Mouse (Mus musculus): ENCODE data around the gene Ccdc157. TPM values are rescaled to one million over a fixed set of nuclear protein-coding genes. Genes with fewer than 3 reads are reported as not detected.

Ccdc157 gene
- polyA plus RNA-seq (2015; fragmentation: Nextera tagmentation; extraction: Ambion mirVana) = 9.1 and 10.9 TPM in 2 replicates

GRCm38 (mm10) chr11:4159808-4160708 lies at the start of gene Ccdc157, which contains the start of gene Sf3a1:
Gene Ccdc157 (minus strand): TSS chr11:4160293.
Gene Sf3a1 (plus strand): TSS chr11:4160350.
- ATAC-seq = peak; percentile 97
- peak within 1 kb of the TSS; percentile 78 for H3K4me2 ChIP-seq (ENCODE audit: low read length)
- H3K36me3 ChIP-seq (ENCODE audit: control insufficient read depth, insufficient read depth, low read length) = peaks cover 3% of the 10 kb centered on the region; the same call in 1 of the 2 replicates
- WGBS = 1% methylated on average over 53 of the region's 54 CpGs
- H3K27ac ChIP-seq (ENCODE audit: low read length) = peak within 1 kb of the TSS; percentile 92
- H3K4me1 ChIP-seq (ENCODE audit: control insufficient read depth, insufficient read depth, low read length) = peaks cover 32% of the 10 kb centered on the region
- H3K9ac ChIP-seq (ENCODE audit: low read depth, low read length) = peak within 1 kb of the TSS; percentile 83
- no peaks in the 10 kb centered on the region for H3K9me3 ChIP-seq (replicated peaks; ENCODE audit: control insufficient read depth, low read length, poor library complexity, severe bottlenecking)
- peak within 1 kb of the TSS; percentile 69 for H3K4me3 ChIP-seq (ENCODE audit: low read depth, low read length)
- H3K27me3 ChIP-seq (ENCODE audit: control insufficient read depth, insufficient read depth, low read depth, low read length) = no peaks in the 10 kb centered on the region

GRCm38 (mm10) chr11:4209556-4209955 lies 49.5 kb upstream of the Ccdc157 start:
- peaks cover 33% of the 10 kb centered on the region; the same call in 1 of the 2 replicates for H3K36me3 ChIP-seq (ENCODE audit: control insufficient read depth, insufficient read depth, low read length)
- H3K27ac ChIP-seq (ENCODE audit: low read length) = no peak overlapping the region
- H3K4me2 ChIP-seq (ENCODE audit: low read length) = no peak overlapping the region
- H3K9ac ChIP-seq (ENCODE audit: low read depth, low read length) = no peak overlapping the region
- no peaks in the 10 kb centered on the region for H3K4me1 ChIP-seq (ENCODE audit: control insufficient read depth, insufficient read depth, low read length)
- H3K27me3 ChIP-seq (ENCODE audit: control insufficient read depth, insufficient read depth, low read depth, low read length) = no peaks in the 10 kb centered on the region
- 84% methylated on average over 5 of the region's 5 CpGs for WGBS
- ATAC-seq = no peak
- no peak overlapping the region for H3K4me3 ChIP-seq (ENCODE audit: low read depth, low read length)
- no peaks in the 10 kb centered on the region for H3K9me3 ChIP-seq (replicated peaks; ENCODE audit: control insufficient read depth, low read length, poor library complexity, severe bottlenecking)

GRCm38 (mm10) chr11:4207655-4208054 lies 47.6 kb upstream of the Ccdc157 start:
- H3K4me2 ChIP-seq (ENCODE audit: low read length) = no peak overlapping the region
- no peak overlapping the region for H3K4me3 ChIP-seq (ENCODE audit: low read depth, low read length)
- no peaks in the 10 kb centered on the region for H3K27me3 ChIP-seq (ENCODE audit: control insufficient read depth, insufficient read depth, low read depth, low read length)
- no peaks in the 10 kb centered on the region for H3K4me1 ChIP-seq (ENCODE audit: control insufficient read depth, insufficient read depth, low read length)
- peaks cover 23% of the 10 kb centered on the region; the same call in 1 of the 2 replicates for H3K36me3 ChIP-seq (ENCODE audit: control insufficient read depth, insufficient read depth, low read length)
- no peak for ATAC-seq
- no peak overlapping the region for H3K9ac ChIP-seq (ENCODE audit: low read depth, low read length)
- H3K27ac ChIP-seq (ENCODE audit: low read length) = no peak overlapping the region
- WGBS = 89% methylated on average over 9 of the region's 9 CpGs
- no peaks in the 10 kb centered on the region for H3K9me3 ChIP-seq (replicated peaks; ENCODE audit: control insufficient read depth, low read length, poor library complexity, severe bottlenecking)

- H3K36me3 ChIP-seq (ENCODE audit: control insufficient read depth, insufficient read depth, low read length) = peaks cover 21% of the 10 kb centered on the region; the same call in 1 of the 2 replicates
- no peak overlapping the region for H3K4me2 ChIP-seq (ENCODE audit: low read length)
- H3K27me3 ChIP-seq (ENCODE audit: control insufficient read depth, insufficient read depth, low read depth, low read length) = no peaks in the 10 kb centered on the region
- H3K4me3 ChIP-seq (ENCODE audit: low read depth, low read length) = no peak overlapping the region
- H3K9ac ChIP-seq (ENCODE audit: low read depth, low read length) = no peak overlapping the region
- H3K27ac ChIP-seq (ENCODE audit: low read length) = no peak overlapping the region
- 91% methylated on average over 6 of the region's 6 CpGs for WGBS
- no peak for ATAC-seq
- H3K9me3 ChIP-seq (replicated peaks; ENCODE audit: control insufficient read depth, low read length, poor library complexity, severe bottlenecking) = no peaks in the 10 kb centered on the region
- H3K4me1 ChIP-seq (ENCODE audit: control insufficient read depth, insufficient read depth, low read length) = no peaks in the 10 kb centered on the region
Observed at GRCm38 (mm10) chr11:4206563-4206962, 46.5 kb upstream of the Ccdc157 start.

GRCm38 (mm10) chr11:4205951-4206350 lies 45.9 kb upstream of the Ccdc157 start:
- H3K36me3 ChIP-seq (ENCODE audit: control insufficient read depth, insufficient read depth, low read length) = peaks cover 17% of the 10 kb centered on the region; the same call in 1 of the 2 replicates
- no peak overlapping the region for H3K27ac ChIP-seq (ENCODE audit: low read length)
- ATAC-seq = no peak
- no peak overlapping the region for H3K4me2 ChIP-seq (ENCODE audit: low read length)
- no peak overlapping the region for H3K4me3 ChIP-seq (ENCODE audit: low read depth, low read length)
- no peaks in the 10 kb centered on the region for H3K27me3 ChIP-seq (ENCODE audit: control insufficient read depth, insufficient read depth, low read depth, low read length)
- WGBS = 89% methylated on average over 7 of the region's 7 CpGs
- no peaks in the 10 kb centered on the region for H3K4me1 ChIP-seq (ENCODE audit: control insufficient read depth, insufficient read depth, low read length)
- no peak overlapping the region for H3K9ac ChIP-seq (ENCODE audit: low read depth, low read length)
- H3K9me3 ChIP-seq (replicated peaks; ENCODE audit: control insufficient read depth, low read length, poor library complexity, severe bottlenecking) = no peaks in the 10 kb centered on the region

GRCm38 (mm10) chr11:4205097-4205655 lies 45.1 kb upstream of the Ccdc157 start:
- Histone ChIP-seq H3K27me3 (ENCODE audit: control insufficient read depth, insufficient read depth, low read depth, low read length) (no peaks in the 10 kb centered on the region), H3K4me1 (ENCODE audit: control insufficient read depth, insufficient read depth, low read length) (no peaks in the 10 kb centered on the region)

GRCm38 (mm10) chr11:4203705-4204074 lies 43.6 kb upstream of the Ccdc157 start:
- Histone ChIP-seq H3K4me2 (ENCODE audit: low read length) (no peak overlapping the region), H3K27ac (ENCODE audit: low read length) (no peak overlapping the region), H3K4me3 (ENCODE audit: low read depth, low read length) (no peak overlapping the region), H3K4me1 (ENCODE audit: control insufficient read depth, insufficient read depth, low read length) (no peaks in the 10 kb centered on the region), H3K27me3 (ENCODE audit: control insufficient read depth, insufficient read depth, low read depth, low read length) (no peaks in the 10 kb centered on the region), H3K9me3 (replicated peaks; ENCODE audit: control insufficient read depth, low read length, poor library complexity, severe bottlenecking) (no peaks in the 10 kb centered on the region), H3K36me3 (ENCODE audit: control insufficient read depth, insufficient read depth, low read length) (peaks cover 12% of the 10 kb centered on the region; the same call in 1 of the 2 replicates), H3K9ac (ENCODE audit: low read depth, low read length) (no peak overlapping the region)
- WGBS = 48% methylated on average over 2 of the region's 2 CpGs
- no peak for ATAC-seq

More at GRCm38 (mm10) chr11:4205097-4205655, 45.1 kb upstream of the Ccdc157 start:
- H3K4me3 ChIP-seq (ENCODE audit: low read depth, low read length) = no peak overlapping the region
- ATAC-seq = no peak
- no peak overlapping the region for H3K9ac ChIP-seq (ENCODE audit: low read depth, low read length)
- WGBS = 83% methylated on average over 5 of the region's 5 CpGs
- H3K27ac ChIP-seq (ENCODE audit: low read length) = no peak overlapping the region
- H3K4me2 ChIP-seq (ENCODE audit: low read length) = no peak overlapping the region
- peaks cover 17% of the 10 kb centered on the region; the same call in 1 of the 2 replicates for H3K36me3 ChIP-seq (ENCODE audit: control insufficient read depth, insufficient read depth, low read length)
- no peaks in the 10 kb centered on the region for H3K9me3 ChIP-seq (replicated peaks; ENCODE audit: control insufficient read depth, low read length, poor library complexity, severe bottlenecking)

GRCm38 (mm10) chr11:4202995-4203704 lies 43.1 kb upstream of the Ccdc157 start:
- ATAC-seq = no peak
- Histone ChIP-seq H3K27ac (ENCODE audit: low read length) (no peak overlapping the region), H3K4me3 (ENCODE audit: low read depth, low read length) (no peak overlapping the region), H3K4me1 (ENCODE audit: control insufficient read depth, insufficient read depth, low read length) (no peaks in the 10 kb centered on the region), H3K4me2 (ENCODE audit: low read length) (no peak overlapping the region), H3K36me3 (ENCODE audit: control insufficient read depth, insufficient read depth, low read length) (peaks cover 9% of the 10 kb centered on the region; the same call in 1 of the 2 replicates), H3K27me3 (ENCODE audit: control insufficient read depth, insufficient read depth, low read depth, low read length) (no peaks in the 10 kb centered on the region), H3K9ac (ENCODE audit: low read depth, low read length) (no peak overlapping the region), H3K9me3 (replicated peaks; ENCODE audit: control insufficient read depth, low read length, poor library complexity, severe bottlenecking) (no peaks in the 10 kb centered on the region)
- 86% methylated on average over 12 of the region's 12 CpGs for WGBS
